Mouse (Mus musculus): Measurements from ENCODE around the gene Phb2. TPM values are rescaled to one million over a fixed set of nuclear protein-coding genes. Genes with fewer than 3 reads are reported as not detected.

Gene Phb2
- total and polyA plus RNA-seq, 2 experiments: 140 to 209 TPM

DNA sequence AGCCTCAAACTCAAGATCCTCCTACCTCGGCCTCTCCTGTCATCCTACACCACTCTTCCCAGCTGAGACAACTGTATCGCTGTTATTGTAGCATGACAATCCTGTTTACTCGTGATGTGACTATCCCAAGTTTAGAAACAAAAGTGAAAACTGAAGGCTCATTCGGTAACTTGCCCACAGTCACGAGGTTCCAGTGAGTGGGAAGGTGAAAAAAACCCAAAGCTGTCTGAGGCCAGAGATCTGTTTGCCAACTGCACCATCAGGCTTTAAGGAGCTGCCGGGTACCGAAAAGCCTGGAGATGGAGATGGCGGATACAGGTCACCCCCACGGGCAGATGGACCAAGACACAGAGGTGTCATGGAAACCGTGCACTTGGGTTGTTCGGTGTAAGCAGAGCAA is 24.9 kb downstream of the Phb2 start:
- no peak overlapping the region for H3K4me3 ChIP-seq (ENCODE audit: insufficient read depth, low read depth, low read length)
- H3K36me3 ChIP-seq (ENCODE audit: control insufficient read depth, insufficient read depth, low read length): no peaks in the 10 kb centered on the region
- no peaks in the 10 kb centered on the region; the same call in 1 of the 2 replicates for H3K79me2 ChIP-seq (ENCODE audit: control insufficient read depth, insufficient read depth, low read length)
- WGBS: 91% methylated on average over 11 of the region's 11 CpGs
- no peak for DNase-seq (ENCODE audit: extremely low read depth, low read depth, low spot score)
- no peaks in the 10 kb centered on the region for H3K27me3 ChIP-seq (ENCODE audit: control insufficient read depth, insufficient read depth, low read length)
- H3K9ac ChIP-seq (ENCODE audit: low read depth, low read length): no peak overlapping the region
- no peak overlapping the region for H3K27ac ChIP-seq (replicated peaks; ENCODE audit: insufficient read depth, low read depth, low read length)
- peaks cover 18% of the 10 kb centered on the region for H3K4me1 ChIP-seq (ENCODE audit: control insufficient read depth, insufficient read depth, low read length)
- TF ChIP-seq POLR2A (IDR thresholded peaks at IDR 0.05; ENCODE audit: extremely low read depth, insufficient read depth, low read length) (no peak), CTCF (IDR thresholded peaks at IDR 0.05; ENCODE audit: low read depth, low read length) (no peak)

DNA sequence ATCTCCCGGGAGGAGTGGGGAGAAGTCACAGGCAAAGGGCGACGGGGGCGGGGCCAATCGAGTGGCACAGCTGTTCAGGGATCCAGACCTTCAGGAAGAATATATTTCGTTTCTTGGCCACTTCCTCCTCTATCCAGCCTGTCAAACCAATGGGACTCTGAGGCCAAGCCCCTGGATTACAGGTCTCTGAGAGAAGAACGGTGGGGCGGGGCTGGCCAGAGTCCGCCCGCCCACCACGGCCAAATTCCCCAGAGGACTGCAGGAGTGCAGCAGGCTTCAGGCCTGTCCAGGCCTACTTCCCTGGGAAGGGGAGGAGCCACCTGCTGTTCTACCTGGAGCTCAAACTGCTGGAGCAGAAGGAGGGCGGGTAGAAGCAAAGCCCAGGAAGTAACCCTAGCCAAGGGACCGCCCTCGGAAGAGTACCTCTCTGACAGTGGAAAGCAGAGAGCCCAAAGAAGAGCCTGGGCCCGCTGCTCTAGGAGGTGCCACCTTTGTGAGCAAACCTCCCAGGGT is 26.4 kb downstream of the Phb2 start, which contains the start of gene Ptpn6:
Gene Ptpn6 (minus strand): TSS at position 204 of the 513 bp plus-strand sequence.
- peak within 1 kb of the TSS; percentile 45 for H3K4me3 ChIP-seq (ENCODE audit: insufficient read depth, low read depth, low read length)
- no peaks in the 10 kb centered on the region for H3K36me3 ChIP-seq (ENCODE audit: control insufficient read depth, insufficient read depth, low read length)
- H3K79me2 ChIP-seq (ENCODE audit: control insufficient read depth, insufficient read depth, low read length): no peaks in the 10 kb centered on the region; the same call in 1 of the 2 replicates
- H3K27me3 ChIP-seq (ENCODE audit: control insufficient read depth, insufficient read depth, low read length): no peaks in the 10 kb centered on the region
- H3K9ac ChIP-seq (ENCODE audit: low read depth, low read length): peak within 1 kb of the TSS; percentile 40
- peaks cover 18% of the 10 kb centered on the region for H3K4me1 ChIP-seq (ENCODE audit: control insufficient read depth, insufficient read depth, low read length)
- H3K27ac ChIP-seq (replicated peaks; ENCODE audit: insufficient read depth, low read depth, low read length): peak within 1 kb of the TSS; percentile 63
- TF ChIP-seq CTCF (IDR thresholded peaks at IDR 0.05; ENCODE audit: low read depth, low read length): no peak
- TF ChIP-seq POLR2A (IDR thresholded peaks at IDR 0.05; ENCODE audit: extremely low read depth, insufficient read depth, low read length): 0 out of 2 replicates have a peak, but pooled peaks have one; percentile 48
- 14% methylated on average over 15 of the region's 15 CpGs for WGBS
- DNase-seq (ENCODE audit: extremely low read depth, low read depth, low spot score): peak; percentile 96

- WGBS: 88% methylated on average over 10 of the region's 10 CpGs
- no peak overlapping the region for H3K4me3 ChIP-seq (ENCODE audit: insufficient read depth, low read depth, low read length)
Measured at GRCm38 (mm10) chr6:124739231-124739796, 27.2 kb downstream of the Phb2 start.

DNA sequence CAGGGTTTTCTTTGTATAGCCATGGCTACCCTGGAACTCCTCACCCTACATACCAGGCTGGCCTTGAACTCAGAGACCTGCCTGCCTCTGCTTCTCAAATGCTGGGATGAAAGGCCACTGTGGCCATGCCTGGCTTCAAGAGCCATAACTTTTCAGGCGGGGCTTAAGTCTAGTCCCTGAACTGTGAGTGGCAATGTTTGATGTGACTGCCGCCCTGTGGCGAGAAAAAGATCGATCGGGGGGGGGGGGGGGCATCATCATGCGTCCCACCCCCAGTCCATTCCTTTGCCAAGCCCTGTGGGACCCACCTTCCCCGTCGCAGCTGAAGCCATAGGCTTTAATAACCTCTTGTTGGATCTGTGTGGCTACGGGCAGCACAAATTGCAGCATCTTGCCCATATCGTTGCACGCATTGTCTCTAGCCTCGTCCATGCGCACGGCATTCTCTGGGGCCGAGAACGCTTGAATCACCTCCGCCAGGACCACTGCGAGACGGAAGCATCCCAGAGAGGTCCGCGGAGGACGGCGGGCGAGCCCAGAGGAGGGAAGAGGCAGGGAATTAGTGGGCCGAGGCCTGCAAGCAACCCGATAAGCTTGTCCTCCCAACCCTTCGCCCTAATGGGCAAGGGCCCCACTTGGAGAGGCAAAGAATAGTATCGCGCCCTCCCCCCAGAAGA is 28.2 kb downstream of the Phb2 start:
- Histone ChIP-seq H3K4me1 (ENCODE audit: control insufficient read depth, insufficient read depth, low read length) (peaks cover 18% of the 10 kb centered on the region), H3K27me3 (ENCODE audit: control insufficient read depth, insufficient read depth, low read length) (no peaks in the 10 kb centered on the region), H3K9ac (ENCODE audit: low read depth, low read length) (peak overlapping the region; percentile 85), H3K27ac (replicated peaks; ENCODE audit: insufficient read depth, low read depth, low read length) (peak overlapping the region; percentile 86), H3K79me2 (ENCODE audit: control insufficient read depth, insufficient read depth, low read length) (no peaks in the 10 kb centered on the region), H3K4me3 (ENCODE audit: insufficient read depth, low read depth, low read length) (peak overlapping the region; percentile 75), H3K36me3 (ENCODE audit: control insufficient read depth, insufficient read depth, low read length) (no peaks in the 10 kb centered on the region)
- peak; percentile 69 for DNase-seq (ENCODE audit: extremely low read depth, low read depth, low spot score)
- WGBS: under 1% methylated on average over 29 of the region's 29 CpGs
- TF ChIP-seq CTCF (IDR thresholded peaks at IDR 0.05; ENCODE audit: low read depth, low read length) (peak; percentile 39), POLR2A (IDR thresholded peaks at IDR 0.05; ENCODE audit: extremely low read depth, insufficient read depth, low read length) (no peak)

More at GRCm38 (mm10) chr6:124739231-124739796, 27.2 kb downstream of the Phb2 start:
- Histone ChIP-seq H3K4me1 (ENCODE audit: control insufficient read depth, insufficient read depth, low read length) (peaks cover 18% of the 10 kb centered on the region), H3K9ac (ENCODE audit: low read depth, low read length) (no peak overlapping the region; the same call in 1 of the 2 replicates), H3K79me2 (ENCODE audit: control insufficient read depth, insufficient read depth, low read length) (no peaks in the 10 kb centered on the region; the same call in 1 of the 2 replicates), H3K27me3 (ENCODE audit: control insufficient read depth, insufficient read depth, low read length) (no peaks in the 10 kb centered on the region), H3K27ac (replicated peaks; ENCODE audit: insufficient read depth, low read depth, low read length) (peak overlapping the region; percentile 63), H3K36me3 (ENCODE audit: control insufficient read depth, insufficient read depth, low read length) (no peaks in the 10 kb centered on the region)
- TF ChIP-seq CTCF (IDR thresholded peaks at IDR 0.05; ENCODE audit: low read depth, low read length): no peak
- no peak for TF ChIP-seq POLR2A (IDR thresholded peaks at IDR 0.05; ENCODE audit: extremely low read depth, insufficient read depth, low read length)
- no peak for DNase-seq (ENCODE audit: extremely low read depth, low read depth, low spot score)

- peak; percentile 92; the same call in 1 of the 2 replicates for TF ChIP-seq POLR2A (IDR thresholded peaks at IDR 0.05; ENCODE audit: extremely low read depth, insufficient read depth, low read length)
- TF ChIP-seq CTCF (IDR thresholded peaks at IDR 0.05; ENCODE audit: low read depth, low read length): no peak
- DNase-seq (ENCODE audit: extremely low read depth, low read depth, low spot score): peak; percentile 86
- WGBS: under 1% methylated on average over 41 of the region's 41 CpGs
- Histone ChIP-seq H3K36me3 (ENCODE audit: control insufficient read depth, insufficient read depth, low read length) (no peaks in the 10 kb centered on the region), H3K9ac (ENCODE audit: low read depth, low read length) (peak within 1 kb of the TSS; percentile 85), H3K27me3 (ENCODE audit: control insufficient read depth, insufficient read depth, low read length) (no peaks in the 10 kb centered on the region), H3K27ac (replicated peaks; ENCODE audit: insufficient read depth, low read depth, low read length) (peak within 1 kb of the TSS; percentile 86), H3K4me3 (ENCODE audit: insufficient read depth, low read depth, low read length) (peak within 1 kb of the TSS; percentile 75), H3K4me1 (ENCODE audit: control insufficient read depth, insufficient read depth, low read length) (peaks cover 18% of the 10 kb centered on the region), H3K79me2 (ENCODE audit: control insufficient read depth, insufficient read depth, low read length) (no peaks in the 10 kb centered on the region)
Measured at GRCm38 (mm10) chr6:124740888-124741761, 29.0 kb downstream of the Phb2 start, which contains the start of gene Grcc10. TSS of gene Grcc10 (minus strand) at chr6:124741374.

Data from liver, adult 2 months (tissue).